Mouse (Mus musculus): ENCODE measurements around the gene Crybg3. TPM values are rescaled to one million over a fixed set of nuclear protein-coding genes. Genes with fewer than 3 reads are reported as not detected.

The Crybg3 gene
- total RNA-seq (2021), result 10 to 100 TPM; 44.3 to 57.6 TPM
- long read RNA-seq, experiment 1, full-length matches to known transcripts, result 15 of 33 reads
- long read RNA-seq, experiment 1, partial matches to known transcripts, result 9 of 33 reads
- long read RNA-seq, experiment 1, other reads (novel, unspliced or antisense), result 9 of 33 reads
- long read RNA-seq, experiment 2, full-length matches to known transcripts, result 14 of 38 reads
- long read RNA-seq, experiment 2, partial matches to known transcripts, result 7 of 38 reads
- long read RNA-seq, experiment 2, other reads (novel, unspliced or antisense), result 17 of 38 reads

- peak; percentile 20; the same call in 1 of the 2 replicates for TF ChIP-seq CTCF (IDR thresholded peaks at IDR 0.05)
- intact Hi-C loops (cut with DNase I), result loop anchor here (5.0 kb wide), 3 partner anchors 63 to 128 kb away; partner anchors contain the start of gene Riox2
These were observed at the start of gene Crybg3 for GRCm38 (mm10) chr16:59600311-59601251. Crybg3 (minus strand) TSS chr16:59600979.

DNA sequence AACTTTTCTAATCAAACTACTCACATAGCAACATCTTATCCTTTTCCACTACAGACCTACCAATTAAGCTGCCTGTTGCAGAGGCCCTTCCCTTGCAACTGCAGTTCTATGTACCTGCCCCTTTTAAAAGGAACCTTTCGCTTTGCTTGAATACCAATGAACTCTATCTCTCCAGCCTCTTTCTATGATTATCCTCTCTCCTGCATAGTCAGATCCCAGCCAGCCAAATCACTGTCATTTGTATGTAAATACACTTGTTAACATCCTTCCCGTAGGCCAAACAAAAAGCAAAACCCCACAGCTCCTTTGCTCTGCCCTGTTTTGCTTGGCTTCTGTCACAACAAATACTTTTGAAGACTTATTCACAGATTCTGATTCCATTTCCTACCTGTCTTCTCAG lies 43.0 kb upstream of the Crybg3 start:
- TF ChIP-seq CTCF (IDR thresholded peaks at IDR 0.05), result no peak
- H3K4me3 ChIP-seq, result no peak overlapping the region

More at GRCm38 (mm10) chr16:59600311-59601251, at the start of gene Crybg3:
- peak within 1 kb of the TSS; percentile 92 for H3K27ac ChIP-seq
- H3K4me3 ChIP-seq, result peak within 1 kb of the TSS; percentile 90
- peak; percentile 94 for DNase-seq

DNA sequence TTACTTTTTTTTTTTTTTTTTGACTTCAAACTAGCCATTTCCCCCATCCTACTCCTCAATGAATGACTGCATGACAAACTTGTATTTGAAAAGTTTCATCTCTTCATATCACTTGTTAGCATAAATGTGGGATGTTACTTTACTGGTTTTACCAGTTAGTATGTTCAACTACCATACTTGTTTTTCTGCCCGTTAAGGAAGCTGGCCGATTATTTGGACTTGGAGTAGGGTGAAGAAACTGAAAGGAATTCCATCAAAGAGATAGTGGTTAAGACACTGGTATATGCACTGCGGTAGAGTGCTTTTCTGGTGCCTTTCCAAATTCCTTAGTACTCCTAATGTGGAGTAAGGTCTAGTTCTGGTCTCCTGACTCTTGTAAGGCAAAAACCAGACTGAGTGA lies 39.2 kb upstream of the Crybg3 start:
- peak overlapping the region; percentile 89 for H3K4me3 ChIP-seq
- intact Hi-C loops (cut with DNase I), result no loop called here
- H3K27ac ChIP-seq, result peak overlapping the region; percentile 95; the same call in 1 of the 2 replicates
- no peak for DNase-seq
- no peak for TF ChIP-seq CTCF (IDR thresholded peaks at IDR 0.05)

More for the DNA sequence above, 43.0 kb upstream of the Crybg3 start:
- intact Hi-C loops (cut with DNase I), result no loop called here
- no peak for DNase-seq
- no peak overlapping the region for H3K27ac ChIP-seq

- intact Hi-C loops (cut with DNase I), result no loop called here
These were observed 38.4 kb upstream of the Crybg3 start, which contains the start of gene Arl6 for GRCm38 (mm10) chr16:59639102-59639691. Arl6 (minus strand) TSS chr16:59639391.

DNA sequence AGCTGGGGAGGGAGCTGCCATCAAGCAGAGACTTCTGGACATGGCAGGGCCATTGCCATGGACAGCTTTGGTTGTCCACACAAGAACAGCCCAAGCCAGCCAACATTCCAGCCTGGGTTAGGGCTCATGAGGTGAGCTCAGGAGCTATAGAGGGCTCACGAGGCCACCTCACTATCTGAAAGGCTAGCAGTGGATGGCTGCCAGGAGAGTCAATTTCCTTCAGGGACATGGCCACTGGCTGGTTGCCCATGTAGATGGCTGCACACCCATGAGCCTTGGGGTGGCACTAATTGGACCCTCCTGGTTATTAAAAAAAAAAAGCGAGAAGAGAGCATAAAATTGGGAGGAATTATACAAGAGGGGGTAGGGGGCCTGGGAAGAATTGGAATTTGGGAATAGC lies 33.8 kb upstream of the Crybg3 start:
- DNase-seq, result no peak
- TF ChIP-seq CTCF (IDR thresholded peaks at IDR 0.05), result no peak
- Histone ChIP-seq H3K4me3 (no peak overlapping the region), H3K27ac (no peak overlapping the region)
- intact Hi-C loops (cut with DNase I), result no loop called here

More at GRCm38 (mm10) chr16:59639102-59639691, 38.4 kb upstream of the Crybg3 start, which contains the start of gene Arl6:
- H3K4me3 ChIP-seq, result peak within 1 kb of the TSS; percentile 89
- no peak for TF ChIP-seq CTCF (IDR thresholded peaks at IDR 0.05)
- DNase-seq, result peak; percentile 96
- H3K27ac ChIP-seq, result peak within 1 kb of the TSS; percentile 95

- DNase-seq, result no peak
- intact Hi-C loops (cut with DNase I), result no loop called here
- no peak overlapping the region for H3K27ac ChIP-seq
- H3K4me3 ChIP-seq, result no peak overlapping the region
- no peak for TF ChIP-seq CTCF (IDR thresholded peaks at IDR 0.05)
These were observed 20.8 kb upstream of the Crybg3 start for GRCm38 (mm10) chr16:59621554-59621953.

DNA sequence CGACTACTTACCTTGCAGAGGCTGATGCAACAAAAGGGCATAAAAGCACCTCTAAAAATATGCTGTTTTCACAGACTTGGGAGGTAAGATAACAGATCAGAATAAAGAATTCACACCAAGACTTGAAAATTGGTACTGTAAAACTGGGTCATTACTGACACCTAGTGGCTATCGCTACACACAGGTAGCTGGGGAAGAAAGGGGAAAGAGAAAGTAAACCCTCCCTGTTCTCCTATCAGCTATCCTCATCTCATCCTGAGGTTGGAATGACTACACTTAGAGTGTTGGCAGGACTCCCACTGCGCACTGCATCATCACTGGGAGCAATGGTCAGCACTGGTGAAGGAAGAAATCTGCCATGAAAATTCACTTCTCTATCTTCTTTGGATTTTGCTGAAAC lies 16.4 kb upstream of the Crybg3 start:
- TF ChIP-seq CTCF (IDR thresholded peaks at IDR 0.05), result peak; percentile 92
- Histone ChIP-seq H3K4me3 (no peak overlapping the region; the same call in 1 of the 2 replicates), H3K27ac (no peak overlapping the region)
- peak; percentile 49 for DNase-seq
- intact Hi-C loops (cut with DNase I), result loop anchor here (1.0 kb wide), 2 partner anchors 143 to 196 kb away; no protein-coding TSS in a partner anchor

GRCm38 (mm10) chr16:59615675-59616074 lies 14.9 kb upstream of the Crybg3 start:
- TF ChIP-seq CTCF (IDR thresholded peaks at IDR 0.05), result no peak
- no peak overlapping the region for H3K27ac ChIP-seq
- H3K4me3 ChIP-seq, result no peak overlapping the region
- no peak for DNase-seq
- intact Hi-C loops (cut with DNase I), result no loop called here

DNA sequence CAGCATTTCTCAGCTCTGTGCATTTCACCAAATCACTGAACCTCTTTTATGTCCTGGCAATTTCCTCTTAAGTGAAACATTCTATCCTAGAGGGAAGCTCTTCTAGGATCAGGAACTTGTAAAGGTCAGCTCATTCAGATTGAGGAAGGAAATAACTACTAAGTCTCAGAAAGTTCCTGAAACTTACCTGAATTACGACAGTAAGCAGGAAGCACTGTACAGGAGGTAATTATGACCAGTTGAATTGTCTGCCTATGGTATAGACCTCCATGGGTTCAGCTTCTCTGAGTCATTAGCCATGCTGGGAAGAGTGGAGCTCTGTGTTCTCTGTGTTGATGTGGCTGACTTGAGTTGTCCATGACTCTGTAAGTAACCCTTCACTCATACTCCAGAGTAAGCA lies 10.0 kb upstream of the Crybg3 start:
- no peak overlapping the region for H3K4me3 ChIP-seq
- intact Hi-C loops (cut with DNase I), result no loop called here
- no peak overlapping the region for H3K27ac ChIP-seq
- no peak for DNase-seq
- TF ChIP-seq CTCF (IDR thresholded peaks at IDR 0.05), result no peak

DNA sequence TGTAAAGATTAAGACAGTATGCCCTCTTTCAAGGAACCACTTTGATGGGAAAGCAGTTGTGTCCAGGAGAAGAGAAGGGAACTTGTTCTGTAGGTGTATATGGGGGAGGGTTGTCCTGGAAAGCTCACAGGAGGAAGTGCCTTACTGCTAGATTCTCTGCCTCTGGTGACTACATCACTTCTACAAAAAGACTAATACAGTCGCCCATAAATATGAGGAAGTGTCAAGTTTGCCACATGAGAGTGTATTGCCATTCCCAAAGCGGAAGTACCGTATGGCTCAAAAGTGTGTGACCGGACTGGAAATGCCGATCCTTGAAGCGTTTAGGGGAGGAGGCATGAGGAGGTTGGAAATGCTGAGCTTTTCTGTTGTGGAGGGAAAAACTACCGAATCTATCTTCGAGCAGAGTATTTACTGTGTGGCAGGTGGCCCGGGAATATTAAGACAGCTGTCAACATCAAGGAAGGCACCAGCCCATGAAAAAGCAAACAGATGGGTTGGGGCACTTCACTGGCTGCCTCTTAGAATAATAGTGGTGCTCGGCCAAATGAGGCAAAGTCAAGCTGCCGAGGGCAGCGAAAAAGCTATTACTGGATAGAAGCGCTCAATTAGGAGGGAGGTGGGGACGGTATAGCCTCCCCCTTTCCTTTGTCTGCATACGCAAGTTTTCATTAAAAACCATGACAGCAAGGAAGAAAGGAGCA lies 3.5 kb upstream of the Crybg3 start:
- DNase-seq, result no peak
- no peak for TF ChIP-seq CTCF (IDR thresholded peaks at IDR 0.05)
- no peak overlapping the region for H3K27ac ChIP-seq
- intact Hi-C loops (cut with DNase I), result loop anchor here (5.0 kb wide), 3 partner anchors 67 to 132 kb away; partner anchors contain the start of gene Riox2
- peak overlapping the region; percentile 40 for H3K4me3 ChIP-seq

GRCm38 (mm10) chr16:59599411-59600265 lies 1.1 kb downstream of the Crybg3 start:
- no peak for TF ChIP-seq CTCF (IDR thresholded peaks at IDR 0.05)
- DNase-seq, result peak; percentile 45
- H3K27ac ChIP-seq, result peak overlapping the region; percentile 92
- intact Hi-C loops (cut with DNase I), result loop anchor here (5.0 kb wide), 4 partner anchors 42 to 127 kb away; partner anchors contain the start of gene Riox2
- peak overlapping the region; percentile 90 for H3K4me3 ChIP-seq

Data from gastrocnemius, adult 2 months (tissue).